Mouse (Mus musculus): ENCODE measurements around the gene Astn2. TPM values are rescaled to one million over a fixed set of nuclear protein-coding genes. Genes with fewer than 3 reads are reported as not detected.

Gene Astn2
- polyA plus RNA-seq, 1 experiment from 2014 or later: 0.69 TPM

GRCm38 (mm10) chr4:66170787-66171186 is 233.6 kb downstream of the Astn2 start:
- H3K9ac ChIP-seq (replicated peaks; ENCODE audit: low read depth): no peak overlapping the region
- WGBS: 88% methylated on average over 3 of the region's 3 CpGs
- no peak overlapping the region for H3K4me3 ChIP-seq (ENCODE audit: low read depth, low read length)
- TF ChIP-seq CTCF (IDR thresholded peaks at IDR 0.05) (no peak), EP300 (IDR thresholded peaks at IDR 0.05) (no peak)
- no peaks in the 10 kb centered on the region for H3K36me3 ChIP-seq (ENCODE audit: insufficient read depth, low read length)
- no peaks in the 10 kb centered on the region for H3K9me3 ChIP-seq (ENCODE audit: low read length)
- H3K27ac ChIP-seq (ENCODE audit: low read length): no peak overlapping the region
- H3K4me1 ChIP-seq (ENCODE audit: insufficient read depth, low read depth, low read length): no peaks in the 10 kb centered on the region
- no peaks in the 10 kb centered on the region for H3K27me3 ChIP-seq (replicated peaks; ENCODE audit: insufficient read depth, low read length)
- H3K4me2 ChIP-seq (replicated peaks; ENCODE audit: low read depth, low read length): no peak overlapping the region
- DNase-seq (ENCODE audit: low spot score) (peak; percentile 13), ATAC-seq (no peak)

GRCm38 (mm10) chr4:66169485-66169884 is 234.9 kb downstream of the Astn2 start:
- WGBS: 20% methylated on average over 2 of the region's 2 CpGs
- Histone ChIP-seq H3K4me2 (replicated peaks; ENCODE audit: low read depth, low read length) (no peak overlapping the region), H3K9me3 (ENCODE audit: low read length) (no peaks in the 10 kb centered on the region), H3K4me1 (ENCODE audit: insufficient read depth, low read depth, low read length) (no peaks in the 10 kb centered on the region), H3K9ac (replicated peaks; ENCODE audit: low read depth) (no peak overlapping the region), H3K27me3 (replicated peaks; ENCODE audit: insufficient read depth, low read length) (no peaks in the 10 kb centered on the region), H3K27ac (ENCODE audit: low read length) (no peak overlapping the region), H3K36me3 (ENCODE audit: insufficient read depth, low read length) (no peaks in the 10 kb centered on the region), H3K4me3 (ENCODE audit: low read depth, low read length) (no peak overlapping the region)
- no peak for ATAC-seq
- TF ChIP-seq CTCF (IDR thresholded peaks at IDR 0.05): no peak
- no peak for TF ChIP-seq EP300 (IDR thresholded peaks at IDR 0.05)
- DNase-seq (ENCODE audit: low spot score): no peak

- no peak overlapping the region for H3K27ac ChIP-seq (ENCODE audit: low read length)
- H3K4me2 ChIP-seq (replicated peaks; ENCODE audit: low read depth, low read length): no peak overlapping the region
- no peaks in the 10 kb centered on the region for H3K4me1 ChIP-seq (ENCODE audit: insufficient read depth, low read depth, low read length)
- H3K9ac ChIP-seq (replicated peaks; ENCODE audit: low read depth): no peak overlapping the region
- no peaks in the 10 kb centered on the region for H3K9me3 ChIP-seq (ENCODE audit: low read length)
- WGBS: 58% methylated on average over 3 of the region's 3 CpGs
- no peaks in the 10 kb centered on the region for H3K27me3 ChIP-seq (replicated peaks; ENCODE audit: insufficient read depth, low read length)
- TF ChIP-seq EP300 (IDR thresholded peaks at IDR 0.05): no peak
- TF ChIP-seq CTCF (IDR thresholded peaks at IDR 0.05): no peak
- H3K4me3 ChIP-seq (ENCODE audit: low read depth, low read length): no peak overlapping the region
- DNase-seq (ENCODE audit: low spot score) (no peak), ATAC-seq (no peak)
- no peaks in the 10 kb centered on the region for H3K36me3 ChIP-seq (ENCODE audit: insufficient read depth, low read length)
Observed at GRCm38 (mm10) chr4:66158714-66159113, 245.7 kb downstream of the Astn2 start.

GRCm38 (mm10) chr4:66157439-66158113 is 246.8 kb downstream of the Astn2 start:
- ATAC-seq (no peak), DNase-seq (ENCODE audit: low spot score) (no peak)
- H3K4me3 ChIP-seq (ENCODE audit: low read depth, low read length): no peak overlapping the region
- TF ChIP-seq CTCF (IDR thresholded peaks at IDR 0.05) (no peak), EP300 (IDR thresholded peaks at IDR 0.05) (no peak)
- 38% methylated on average over 3 of the region's 3 CpGs for WGBS
- H3K9ac ChIP-seq (replicated peaks; ENCODE audit: low read depth): no peak overlapping the region
- H3K27me3 ChIP-seq (replicated peaks; ENCODE audit: insufficient read depth, low read length): no peaks in the 10 kb centered on the region
- no peaks in the 10 kb centered on the region for H3K4me1 ChIP-seq (ENCODE audit: insufficient read depth, low read depth, low read length)
- H3K4me2 ChIP-seq (replicated peaks; ENCODE audit: low read depth, low read length): no peak overlapping the region
- no peak overlapping the region for H3K27ac ChIP-seq (ENCODE audit: low read length)
- H3K9me3 ChIP-seq (ENCODE audit: low read length): no peaks in the 10 kb centered on the region
- no peaks in the 10 kb centered on the region for H3K36me3 ChIP-seq (ENCODE audit: insufficient read depth, low read length)

- Histone ChIP-seq H3K4me3 (ENCODE audit: low read depth, low read length) (no peak overlapping the region), H3K4me2 (replicated peaks; ENCODE audit: low read depth, low read length) (no peak overlapping the region), H3K27ac (ENCODE audit: low read length) (no peak overlapping the region), H3K4me1 (ENCODE audit: insufficient read depth, low read depth, low read length) (no peaks in the 10 kb centered on the region), H3K9ac (replicated peaks; ENCODE audit: low read depth) (no peak overlapping the region), H3K27me3 (replicated peaks; ENCODE audit: insufficient read depth, low read length) (no peaks in the 10 kb centered on the region), H3K9me3 (ENCODE audit: low read length) (no peaks in the 10 kb centered on the region), H3K36me3 (ENCODE audit: insufficient read depth, low read length) (no peaks in the 10 kb centered on the region)
- DNase-seq (ENCODE audit: low spot score) (no peak), ATAC-seq (no peak)
- 87% methylated on average over 5 of the region's 5 CpGs for WGBS
- TF ChIP-seq CTCF (IDR thresholded peaks at IDR 0.05) (no peak), EP300 (IDR thresholded peaks at IDR 0.05) (no peak)
Observed at GRCm38 (mm10) chr4:66146546-66146945, 257.9 kb downstream of the Astn2 start.

GRCm38 (mm10) chr4:66126181-66126580 is 278.2 kb downstream of the Astn2 start:
- DNase-seq (ENCODE audit: low spot score) (no peak), ATAC-seq (no peak)
- Histone ChIP-seq H3K36me3 (ENCODE audit: insufficient read depth, low read length) (no peaks in the 10 kb centered on the region), H3K9ac (replicated peaks; ENCODE audit: low read depth) (no peak overlapping the region), H3K4me1 (ENCODE audit: insufficient read depth, low read depth, low read length) (no peaks in the 10 kb centered on the region), H3K4me3 (ENCODE audit: low read depth, low read length) (no peak overlapping the region), H3K9me3 (ENCODE audit: low read length) (no peaks in the 10 kb centered on the region), H3K27ac (ENCODE audit: low read length) (no peak overlapping the region), H3K27me3 (replicated peaks; ENCODE audit: insufficient read depth, low read length) (no peaks in the 10 kb centered on the region), H3K4me2 (replicated peaks; ENCODE audit: low read depth, low read length) (no peak overlapping the region)
- 69% methylated on average over 3 of the region's 3 CpGs for WGBS
- TF ChIP-seq EP300 (IDR thresholded peaks at IDR 0.05) (no peak), CTCF (IDR thresholded peaks at IDR 0.05) (no peak)
